Mouse (Mus musculus) kidney, adult 9 months (tissue): ENCODE measurements around the gene Masp2.

ENCODE experiments used
- DNase-seq: peaks from one replicate; pipeline ENCODE4 v3.0.0; 2022

Masp2 gene

DNA sequence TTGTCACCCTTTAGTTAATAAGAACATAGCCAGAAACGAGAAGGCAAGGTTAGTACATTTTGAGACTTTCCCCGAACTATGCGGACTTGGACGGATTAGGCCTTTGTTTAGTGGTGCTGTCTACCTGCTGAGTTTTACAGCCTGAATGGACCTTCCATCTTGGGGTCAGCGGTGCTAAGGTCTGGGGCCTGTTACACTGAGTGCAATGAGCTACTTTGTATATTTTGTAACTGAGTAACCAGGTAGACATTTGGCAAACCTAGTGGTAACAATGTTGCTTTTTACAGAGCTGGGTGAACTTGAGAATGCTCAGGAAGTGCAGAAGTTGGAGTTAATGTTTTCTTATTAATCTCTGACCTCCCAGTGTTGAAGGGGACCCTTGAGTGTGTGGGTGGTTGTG, 38.8 kb downstream of the Masp2 start:
- peak; percentile 95 for DNase-seq

DNA sequence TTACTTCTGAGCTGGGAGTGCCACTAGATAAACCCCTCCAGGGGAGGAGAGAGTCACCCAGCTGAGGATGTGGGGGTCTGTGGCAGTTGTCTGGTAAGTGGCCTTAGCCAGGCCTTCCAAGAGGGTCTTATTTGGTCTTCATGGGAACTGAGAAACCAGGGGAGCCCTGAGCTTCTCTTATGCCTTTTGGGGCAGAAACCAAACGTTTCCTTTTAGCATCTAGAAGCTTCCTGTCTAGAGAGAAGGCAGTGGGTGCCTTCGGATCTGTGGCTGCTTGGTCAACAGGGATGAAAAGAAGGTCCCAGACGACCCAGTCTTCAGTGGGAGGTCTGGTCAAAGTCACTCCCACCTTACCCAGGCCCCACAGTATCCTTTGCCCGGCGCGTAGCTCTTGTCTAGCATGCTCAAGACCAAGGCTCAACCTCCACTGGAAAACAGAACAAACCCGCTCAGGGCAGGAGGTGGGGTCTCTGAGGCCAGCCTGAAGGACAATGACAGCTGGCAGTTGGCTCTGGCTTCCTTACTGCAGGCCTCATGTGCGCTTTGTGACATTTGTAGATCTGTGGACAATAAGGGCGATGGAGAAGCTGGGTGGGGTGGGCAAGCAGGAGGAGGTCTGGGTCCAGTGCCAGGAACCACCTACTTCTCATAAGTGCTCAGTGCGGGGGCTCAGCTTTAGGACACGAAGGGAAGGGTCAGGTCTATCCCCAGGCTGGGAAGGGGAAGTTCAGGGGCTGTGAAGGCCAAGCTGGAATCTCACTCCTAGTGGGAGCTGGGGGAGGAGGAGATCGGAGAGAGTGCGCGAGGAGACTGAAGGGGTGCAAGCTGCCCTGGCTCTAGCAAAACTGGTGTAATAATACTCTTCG, 41.2 kb downstream of the Masp2 start, which contains the start of gene Gm572:
Gm572 (plus strand) TSS at position 27 of the 866 bp plus-strand sequence.
- peak; percentile 50 for DNase-seq

DNA sequence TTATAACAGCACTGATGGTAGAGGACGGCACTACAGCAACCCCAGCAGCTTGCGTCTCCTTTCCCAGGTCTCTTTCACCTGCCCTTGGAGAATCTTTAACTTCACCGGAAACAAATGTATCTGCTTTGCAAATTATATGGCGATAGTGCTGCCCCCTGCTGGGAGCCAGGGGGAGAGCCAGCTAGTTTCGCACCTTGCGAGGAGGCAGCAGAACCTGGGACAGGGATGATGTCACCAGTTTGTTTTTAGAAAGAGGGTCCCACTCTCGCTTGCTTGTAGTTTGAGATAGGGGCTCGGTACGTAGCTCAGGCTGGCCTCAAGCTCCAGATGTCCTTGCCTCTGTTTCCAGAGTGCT, 41.8 kb downstream of the Masp2 start:
- DNase-seq: peak; percentile 93

- no peak for DNase-seq
These were observed 42.6 kb downstream of the Masp2 start for GRCm38 (mm10) chr4:148644926-148645325.

- no peak for DNase-seq
These were observed 44.3 kb downstream of the Masp2 start for GRCm38 (mm10) chr4:148646616-148647015.

DNA sequence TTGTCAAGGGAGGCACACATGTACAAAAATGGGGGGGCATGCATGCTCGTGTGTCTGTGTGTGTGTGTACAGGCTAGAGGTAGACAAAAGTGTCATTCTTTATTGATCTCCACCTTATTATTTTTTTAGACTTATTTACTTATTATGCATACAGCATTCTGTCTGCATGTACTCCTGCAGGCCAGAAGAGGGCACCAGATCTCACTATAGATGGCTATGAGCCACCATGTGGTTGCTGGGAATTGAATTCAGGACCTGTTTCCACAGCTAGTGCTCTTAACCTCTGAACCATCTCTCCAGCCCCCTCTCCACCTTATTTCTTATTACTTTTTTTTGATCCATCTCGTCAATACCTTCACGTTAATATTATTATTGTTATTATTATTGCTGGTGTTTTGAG, 47.0 kb downstream of the Masp2 start:
- no peak for DNase-seq

DNA sequence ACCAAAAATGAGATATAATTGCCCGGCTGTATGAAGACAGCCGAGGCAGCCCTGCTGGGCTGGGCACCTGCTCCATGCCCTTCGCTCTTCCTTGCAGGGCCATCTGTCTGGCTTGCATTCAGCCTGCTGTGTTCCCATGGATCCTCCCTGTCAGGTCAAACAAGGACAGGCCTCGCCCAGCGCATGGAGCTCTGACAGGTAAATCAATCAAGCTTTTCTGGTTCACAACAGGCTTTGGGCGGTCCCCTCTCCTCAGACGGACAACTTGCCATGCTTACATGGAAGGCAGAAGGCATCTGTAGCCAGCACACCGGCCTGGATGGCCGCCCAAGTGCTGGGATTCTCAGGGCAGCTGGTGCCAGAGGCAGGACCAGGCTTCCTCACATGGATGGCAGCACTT, 48.7 kb downstream of the Masp2 start:
- peak; percentile 60 for DNase-seq

- DNase-seq: peak; percentile 80
These were observed 52.5 kb downstream of the Masp2 start for GRCm38 (mm10) chr4:148654701-148655398.

DNA sequence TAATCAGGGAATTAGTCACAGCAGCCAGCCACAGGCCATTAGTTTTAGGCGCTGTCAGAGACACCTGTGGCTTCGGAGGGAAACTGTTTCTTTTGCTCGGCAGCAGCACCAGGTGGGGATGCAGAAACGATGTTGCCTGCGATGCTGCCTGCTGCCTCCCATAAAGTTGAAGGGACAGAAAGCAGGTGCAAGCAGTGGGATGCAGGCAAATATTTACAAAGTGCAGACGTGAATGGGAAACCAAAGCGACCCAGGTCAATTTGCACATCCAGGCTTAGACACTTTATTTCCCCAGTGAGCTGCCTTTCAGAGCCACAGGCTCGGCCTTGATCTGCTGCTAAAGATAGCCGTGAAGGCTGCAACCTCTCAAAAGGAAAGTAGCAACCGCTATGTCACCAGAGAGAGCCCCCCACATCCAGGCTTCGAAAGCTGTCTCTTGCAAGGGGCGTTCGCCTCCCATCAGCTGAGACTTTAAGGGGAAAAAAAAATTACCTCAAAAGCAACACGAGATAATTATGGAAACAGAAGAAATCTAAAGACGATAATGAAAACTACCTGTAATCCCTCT, 54.4 kb downstream of the Masp2 start:
- DNase-seq: no peak

DNA sequence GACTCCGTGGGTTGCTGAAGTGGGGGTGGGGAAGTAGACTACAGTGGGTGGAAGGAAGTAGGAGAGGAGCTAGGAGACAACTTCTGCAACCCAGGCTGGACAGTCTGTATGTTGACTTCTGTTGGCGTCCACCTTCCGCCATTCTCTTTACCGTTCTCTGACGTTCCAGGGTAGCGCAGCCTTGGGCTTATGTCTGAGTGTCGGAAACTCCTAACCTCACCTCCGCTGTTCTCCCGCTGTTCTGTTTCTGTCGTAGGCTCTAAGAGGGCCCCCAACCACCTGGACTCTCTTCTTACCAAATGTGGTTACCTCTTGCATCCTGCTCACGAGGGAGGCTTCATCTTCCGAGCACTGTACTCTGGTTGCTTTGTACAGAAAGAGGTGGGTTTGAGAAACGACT, 55.4 kb downstream of the Masp2 start:
- DNase-seq: no peak

- no peak for DNase-seq
These were observed 57.8 kb downstream of the Masp2 start for GRCm38 (mm10) chr4:148660174-148660573.

DNA sequence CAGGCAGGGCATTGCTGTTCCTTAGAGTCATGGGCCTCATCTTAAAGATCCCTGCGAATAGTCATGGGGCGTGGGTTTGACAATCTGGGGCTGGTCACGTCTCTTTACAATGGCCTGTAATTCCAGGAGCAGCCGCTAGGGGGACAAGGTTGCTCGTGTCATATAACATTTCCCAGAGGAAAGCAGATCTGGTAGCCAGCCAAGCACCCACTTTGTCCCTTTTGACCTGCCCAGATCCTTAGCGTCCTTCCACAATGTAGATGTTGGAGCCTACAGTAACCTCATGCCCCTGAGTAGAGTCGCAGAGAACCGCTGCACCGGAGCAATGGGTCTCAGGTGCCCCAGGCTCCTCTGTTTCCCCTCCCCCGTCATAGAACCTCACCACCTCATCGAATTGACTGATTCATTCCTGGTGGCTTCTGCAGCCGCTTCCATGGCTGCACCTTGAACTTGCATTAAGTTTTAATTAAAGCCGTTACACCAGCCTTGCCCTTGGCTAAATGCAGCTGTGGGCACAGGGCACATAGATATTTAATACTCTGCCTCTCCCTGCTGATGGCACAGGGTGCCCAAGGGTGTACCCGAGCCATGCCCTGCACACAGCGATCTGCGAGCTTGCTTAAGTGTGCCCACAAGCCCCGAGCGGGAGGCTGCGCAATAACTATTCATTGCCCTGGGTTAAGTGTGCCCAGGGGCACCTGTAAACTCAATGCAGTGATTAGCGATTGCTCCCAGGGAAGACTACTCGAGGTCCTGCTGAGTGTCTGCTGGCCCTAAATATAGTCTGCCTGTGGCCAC, 60.0 kb downstream of the Masp2 start:
- peak; percentile 78 for DNase-seq

- no peak for DNase-seq
These were observed 61.0 kb downstream of the Masp2 start for GRCm38 (mm10) chr4:148663326-148663725.

DNA sequence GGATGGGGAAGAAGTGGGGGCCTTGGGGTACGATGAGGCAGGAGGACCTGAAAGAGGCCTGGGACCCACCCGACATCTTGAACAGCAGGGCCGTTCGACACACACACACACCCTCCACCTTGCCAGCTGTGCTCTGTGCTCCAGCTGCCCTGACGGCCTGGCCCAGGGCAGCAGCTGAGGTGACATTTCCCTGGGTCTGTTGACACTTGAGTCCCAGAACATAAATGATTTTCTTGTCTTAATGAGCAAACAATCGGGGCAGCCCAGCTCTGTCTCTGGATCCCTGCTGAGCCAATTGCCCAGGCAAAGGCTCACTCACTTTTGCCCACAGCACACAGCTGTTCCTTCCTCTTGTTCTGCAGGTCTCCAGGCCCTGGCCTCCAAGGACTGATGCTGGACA, 61.7 kb downstream of the Masp2 start:
- no peak for DNase-seq
